Mouse (Mus musculus) layer of hippocampus, postnatal 36 days (tissue): Measurements from ENCODE around the gene Cds2. TPM values are rescaled to one million over a fixed set of nuclear protein-coding genes. Genes with fewer than 3 reads are reported as not detected.
A peak's percentile ranks its signal among the peaks of the same experiment; 100 is the strongest.
"Not testable (repeated sequence)": the region's sequence is repeated elsewhere in the genome, so short reads cannot be mapped to it uniquely, and the experiment has no call there.

ENCODE experiments used
- DNase-seq, 2 experiments: peaks; one replicate each; pipeline ENCODE4 v3.0.0; 2022
- total RNA-seq, 2 experiments: library from RNA; stranded (reverse); gene quantifications; 2 replicates each; pipeline ENCODE4 v1.2.3; 2021

Cds2 gene
- total RNA-seq, 2 experiments from 2014 or later: 255 to 262 TPM

DNA sequence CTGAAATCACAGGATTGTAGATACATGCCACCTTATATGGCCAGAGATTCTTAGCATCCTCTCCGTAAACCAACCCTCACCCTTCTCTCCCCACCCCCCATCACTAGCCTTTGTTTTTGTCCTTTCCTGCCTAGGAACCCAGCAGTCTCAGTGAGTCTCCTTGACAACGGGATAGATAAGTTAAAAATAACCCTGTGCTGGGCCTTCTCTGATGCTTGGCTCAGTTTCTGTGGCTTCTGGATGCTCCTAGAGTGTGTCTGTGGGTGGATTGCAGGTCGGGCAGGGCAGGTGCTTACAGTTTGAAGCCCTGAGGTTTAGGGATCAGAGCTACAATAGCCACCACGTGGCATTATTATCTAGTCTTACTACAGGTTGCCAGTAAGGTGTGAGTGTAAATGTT, 29.1 kb downstream of the Cds2 start:
- no peak for DNase-seq

DNA sequence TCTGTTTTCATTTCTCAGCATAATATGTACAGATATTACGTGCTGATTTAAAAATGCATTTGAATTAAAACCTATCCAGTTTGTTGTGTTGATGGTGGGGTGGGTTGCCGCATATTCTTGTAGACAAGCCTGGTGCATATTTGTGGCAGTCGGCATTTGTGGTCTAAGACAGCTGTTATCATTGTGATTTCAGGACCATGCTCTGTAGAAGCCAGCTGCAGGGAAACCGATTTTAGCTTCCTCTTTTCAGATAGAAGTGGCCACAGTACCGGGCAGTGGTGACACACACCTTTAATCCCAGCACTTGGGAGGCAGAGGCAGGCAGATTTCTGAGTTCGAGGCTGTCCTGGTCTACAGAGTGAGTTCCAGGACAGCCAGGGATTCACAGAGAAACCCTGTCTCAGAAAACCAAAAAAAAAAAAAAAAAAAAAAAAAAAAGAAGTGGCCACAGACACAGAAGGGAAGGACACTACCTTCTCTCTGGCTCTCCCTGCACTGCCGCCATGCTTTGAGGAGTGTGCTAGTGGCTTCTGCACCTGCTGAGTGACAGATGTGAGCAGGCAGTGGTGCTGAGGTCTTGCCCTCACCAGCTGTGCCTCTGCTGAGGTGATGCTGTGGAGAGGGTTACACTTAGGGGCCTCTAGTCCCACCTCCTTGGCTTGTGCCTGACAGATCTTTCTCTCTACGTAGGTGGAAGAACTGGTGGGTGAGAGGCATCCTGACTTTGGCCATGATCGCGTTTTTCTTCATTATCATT, 30.9 kb downstream of the Cds2 start:
- no peak for DNase-seq

DNA sequence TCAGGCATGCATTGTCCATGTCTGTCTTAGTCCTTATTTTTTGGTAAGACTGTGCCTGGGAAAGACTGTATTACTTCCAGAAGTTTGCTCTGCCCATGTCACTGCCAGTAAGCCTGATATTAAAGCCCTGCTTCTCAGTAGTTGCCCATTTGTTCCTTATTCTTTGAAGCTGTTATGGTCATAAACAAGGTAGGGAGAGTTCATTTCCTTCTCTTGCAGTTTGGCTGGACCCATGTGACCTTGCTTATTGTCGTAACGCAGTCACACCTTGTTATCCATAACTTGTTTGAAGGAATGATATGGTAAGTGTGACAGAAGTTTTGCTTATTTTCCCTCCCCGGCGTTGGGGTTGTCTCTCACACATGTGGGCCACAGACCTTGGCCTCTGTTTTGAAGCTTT, 35.3 kb downstream of the Cds2 start:
- DNase-seq: no peak

DNA sequence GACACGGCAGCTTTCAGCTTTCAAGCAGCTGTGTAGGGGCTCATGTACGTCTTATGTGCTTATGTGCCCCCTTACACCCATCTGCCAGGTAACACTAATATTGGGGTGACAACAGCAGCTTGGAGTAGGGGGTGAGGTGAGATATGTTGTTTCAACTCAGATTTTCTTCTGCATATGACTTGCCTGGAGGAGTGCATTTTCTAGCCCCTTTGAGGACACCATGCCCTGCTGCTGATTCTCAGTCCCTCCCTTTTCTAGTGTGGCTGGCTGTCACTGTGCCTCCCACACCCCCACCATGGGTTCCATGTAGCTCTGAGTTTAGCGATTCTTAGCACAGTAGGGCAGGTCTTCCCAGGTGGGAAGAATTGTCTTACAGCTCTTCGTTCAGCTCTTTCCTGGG, 38.5 kb downstream of the Cds2 start:
- no peak for DNase-seq

DNA sequence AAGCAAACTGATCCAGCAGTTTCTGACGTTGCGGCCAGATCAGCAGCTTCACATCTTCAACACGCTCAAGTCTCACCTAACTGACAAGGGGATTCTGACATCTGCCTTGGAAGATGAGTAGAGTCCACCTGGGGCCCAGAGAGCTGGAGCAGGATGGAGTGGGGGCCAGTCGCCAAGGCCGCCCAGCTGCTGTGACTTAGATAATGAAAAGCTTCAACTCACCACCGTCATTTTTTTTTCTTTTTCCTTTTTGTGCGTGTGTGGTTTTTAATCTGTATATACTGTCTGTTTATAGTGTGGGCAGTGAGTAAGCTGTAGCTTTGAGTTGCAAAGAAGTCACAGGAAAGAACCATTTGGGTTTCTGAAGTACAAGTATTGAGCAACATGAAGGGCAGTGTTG, 42.2 kb downstream of the Cds2 start:
- DNase-seq: no peak

DNA sequence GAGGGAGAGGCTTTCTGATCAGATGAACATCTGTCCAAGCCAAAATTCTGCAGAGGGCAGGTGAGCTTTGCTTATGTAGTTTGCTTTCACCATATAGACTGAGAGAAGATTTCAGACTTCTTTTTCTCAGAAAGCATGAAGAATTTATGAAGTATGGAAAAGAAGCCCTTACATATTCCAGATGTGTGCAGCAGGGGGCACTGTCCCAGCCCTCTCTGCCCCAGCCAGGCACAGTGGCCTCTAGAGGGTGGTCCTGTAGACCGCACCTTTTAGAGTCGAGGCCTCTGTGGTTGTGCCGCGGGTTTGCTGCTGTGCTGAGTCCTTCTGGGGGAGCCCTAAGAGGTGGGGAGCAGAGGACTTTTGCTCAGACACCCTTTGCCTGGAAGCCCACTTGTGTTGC, 43.0 kb downstream of the Cds2 start:
- DNase-seq: no peak

DNA sequence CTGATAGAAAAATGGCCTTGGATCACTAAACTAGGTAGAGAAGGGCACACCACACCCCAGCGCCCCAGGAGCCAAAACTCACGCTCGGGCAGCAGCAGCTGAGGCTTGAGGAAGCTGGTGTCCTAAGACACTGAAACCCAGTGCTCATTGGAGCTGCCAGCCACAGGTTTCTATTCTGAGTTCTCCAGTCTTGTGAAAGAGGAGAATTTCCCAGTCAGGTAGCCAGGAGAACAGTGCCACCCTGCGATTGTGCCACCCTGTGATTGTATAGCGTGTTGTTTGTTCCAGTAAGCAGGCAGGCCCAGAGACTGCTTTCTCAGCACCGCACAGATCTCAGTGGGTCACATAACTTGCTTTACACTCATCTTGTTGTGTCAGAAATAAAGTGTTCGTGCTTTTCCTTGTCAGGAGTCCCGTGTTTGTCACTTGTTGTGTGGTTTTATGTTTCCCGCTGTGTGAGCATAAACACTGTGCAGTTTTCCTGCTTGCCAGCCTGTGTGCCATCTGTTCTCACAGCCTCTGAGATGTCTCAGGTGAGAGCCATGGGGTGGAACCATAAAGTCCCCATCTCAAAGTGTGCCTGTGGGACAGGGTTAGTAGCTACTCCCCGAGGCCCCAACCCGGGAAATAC, 44.4 kb downstream of the Cds2 start:
- no peak for DNase-seq

DNA sequence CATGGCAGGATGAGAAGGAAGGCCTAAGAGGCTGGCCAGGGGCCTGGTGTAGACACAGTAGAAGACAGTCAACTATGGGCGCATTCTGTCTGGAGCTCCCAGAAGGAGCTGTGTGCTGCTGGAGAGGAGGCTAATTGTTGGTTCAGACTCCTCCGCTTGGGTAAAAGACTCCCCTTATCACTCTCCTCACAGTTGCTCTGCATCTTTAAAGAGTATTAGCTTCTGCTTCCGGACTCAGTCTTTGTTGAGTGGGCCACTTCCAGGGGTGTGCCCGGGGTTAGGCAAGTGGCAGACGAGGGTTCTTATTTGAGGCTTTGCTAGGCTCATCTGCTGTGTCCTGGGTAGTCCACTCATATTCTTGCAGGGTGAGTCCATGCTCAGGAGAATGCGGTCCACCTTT, 45.9 kb downstream of the Cds2 start:
- DNase-seq: no peak

DNA sequence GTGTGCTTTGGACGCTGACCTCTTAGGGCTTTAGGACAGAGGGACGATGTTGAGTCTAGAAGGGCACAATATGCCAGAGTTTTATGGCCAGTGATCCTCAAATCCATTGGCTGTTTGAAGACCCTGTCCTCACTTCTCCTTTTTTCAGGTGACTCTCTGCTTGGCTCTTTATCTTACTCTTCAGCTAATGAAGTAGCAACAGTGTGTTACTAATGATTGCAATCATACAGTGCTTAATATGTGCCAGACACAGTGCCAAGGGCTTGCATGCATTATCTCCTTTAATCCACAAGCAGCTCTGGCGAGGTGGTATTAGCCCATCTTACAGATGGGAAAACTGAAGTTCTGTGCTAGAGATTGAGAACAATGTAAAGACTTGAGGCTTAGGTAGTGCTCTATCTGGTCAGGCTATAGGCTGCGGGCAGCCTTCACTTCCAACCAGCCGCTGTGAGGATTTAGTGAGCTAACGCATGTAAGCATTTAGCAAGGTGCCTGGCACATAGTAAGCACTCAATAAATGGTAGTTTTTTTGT, 46.5 kb downstream of the Cds2 start:
- no peak for DNase-seq

DNA sequence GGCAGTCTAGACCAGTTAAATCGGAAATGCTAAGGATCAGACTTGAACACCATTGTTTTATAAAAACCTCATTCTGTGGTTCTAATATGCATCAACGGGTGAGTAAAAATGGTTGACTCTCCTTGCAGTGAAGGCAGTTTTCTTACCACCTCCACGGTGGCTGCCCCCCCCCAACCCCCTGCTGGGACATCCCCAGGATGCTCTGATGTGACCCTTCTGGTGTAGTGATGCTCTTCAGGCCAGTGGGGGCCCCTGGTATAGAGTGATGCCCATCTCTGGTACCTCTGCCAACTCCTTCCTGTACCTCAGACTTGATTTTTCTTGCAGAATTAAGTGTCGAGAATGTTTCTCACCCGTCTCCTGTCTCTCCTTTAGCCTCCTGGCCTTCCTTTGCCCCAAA, 49.7 kb downstream of the Cds2 start:
- DNase-seq: no peak

DNA sequence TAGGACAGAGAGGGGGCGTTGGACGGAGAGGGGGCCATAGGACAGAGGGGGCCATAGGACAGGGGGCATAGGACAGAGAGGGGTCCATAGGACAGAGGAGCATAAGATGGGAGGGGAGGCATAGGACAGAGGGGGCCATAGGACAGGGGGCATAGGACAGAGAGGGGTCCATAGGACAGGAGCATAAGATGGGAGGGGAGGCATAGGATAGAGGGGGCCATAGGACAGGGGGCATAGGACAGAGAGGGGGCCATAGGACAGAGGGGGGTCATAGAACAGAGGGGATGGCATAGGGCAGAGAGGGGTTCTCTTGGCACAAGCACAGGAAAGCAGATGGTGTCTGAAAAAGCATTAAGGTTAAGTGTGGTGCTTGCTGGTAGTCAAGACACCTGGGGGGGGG, 50.6 kb downstream of the Cds2 start:
- no peak for DNase-seq

DNA sequence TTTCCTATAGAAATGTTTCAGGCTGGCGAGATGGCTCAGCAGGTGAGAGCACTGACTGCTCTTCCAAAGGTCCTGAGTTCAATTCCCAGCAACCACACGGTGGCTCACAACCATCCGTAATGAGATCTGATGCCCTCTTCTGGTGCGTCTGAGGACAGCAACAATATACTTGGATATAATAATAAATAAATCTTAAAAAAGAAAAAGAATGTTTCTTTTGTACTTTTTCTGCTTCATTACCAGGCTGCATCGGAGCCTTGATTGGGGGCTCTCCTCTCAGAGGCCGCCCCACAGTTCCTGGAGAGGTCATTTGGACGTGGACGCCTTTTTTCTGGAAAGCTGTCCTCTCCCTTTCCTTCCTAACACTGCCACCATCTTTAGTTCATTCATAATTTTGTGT, 51.1 kb downstream of the Cds2 start:
- not testable (repeated sequence) for DNase-seq

DNA sequence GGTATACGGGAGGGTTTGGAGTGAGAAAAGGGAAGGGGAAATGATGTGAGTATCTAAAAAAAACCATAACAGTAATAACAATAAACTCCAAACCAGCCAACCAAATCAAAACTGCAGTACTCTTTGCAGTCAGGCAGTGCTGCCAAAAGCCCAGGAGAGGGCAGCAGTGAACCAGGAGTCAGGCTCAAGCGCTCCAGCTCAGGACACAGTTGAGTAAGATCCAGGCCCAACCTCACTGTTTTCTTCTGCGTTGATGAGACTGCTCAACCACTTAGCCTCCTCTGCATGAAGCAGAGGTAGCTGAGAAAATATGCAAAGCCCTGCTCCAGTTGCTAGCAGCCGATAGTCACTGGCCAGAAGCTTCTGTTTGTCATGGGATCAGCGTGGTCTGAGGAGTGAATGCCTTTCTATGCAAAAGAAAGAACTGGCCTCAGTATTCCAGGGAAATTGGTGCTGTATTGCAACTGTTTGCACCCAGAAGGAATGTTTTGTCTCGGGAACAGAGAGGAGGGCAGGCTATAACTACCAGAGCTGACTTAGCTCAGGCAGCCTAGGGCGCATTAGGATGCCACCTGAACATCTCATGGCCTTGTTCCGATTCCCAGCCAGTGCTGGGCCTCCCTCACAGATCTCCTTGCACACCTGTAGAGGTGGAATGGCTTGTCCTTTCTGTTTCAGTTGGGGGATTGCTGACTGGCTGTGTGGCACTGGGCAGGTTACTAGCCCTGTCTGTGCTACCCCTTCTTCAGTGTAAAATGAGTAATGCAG, 53.3 kb downstream of the Cds2 start:
- DNase-seq: peak; percentile 47 to 61

DNA sequence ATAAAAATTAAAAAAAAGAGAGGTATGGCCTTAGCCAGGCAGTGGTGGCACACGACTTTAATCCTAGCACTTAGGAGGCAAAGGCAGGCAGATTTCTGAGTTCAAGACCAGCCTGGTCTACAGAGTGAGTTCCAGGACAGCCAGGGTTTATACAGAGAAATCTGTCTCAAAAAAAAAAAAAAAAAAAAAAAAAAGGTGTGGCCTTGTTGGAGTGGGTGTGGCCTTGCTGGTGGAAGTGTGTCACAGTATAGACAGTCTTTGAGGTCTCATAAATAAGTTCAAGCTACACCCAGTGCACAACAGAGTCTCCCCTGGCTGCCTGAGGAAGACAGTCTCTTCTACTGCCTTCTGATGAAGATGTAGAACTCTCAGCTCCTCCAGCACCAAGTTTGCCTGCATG, 54.2 kb downstream of the Cds2 start:
- DNase-seq: no peak

DNA sequence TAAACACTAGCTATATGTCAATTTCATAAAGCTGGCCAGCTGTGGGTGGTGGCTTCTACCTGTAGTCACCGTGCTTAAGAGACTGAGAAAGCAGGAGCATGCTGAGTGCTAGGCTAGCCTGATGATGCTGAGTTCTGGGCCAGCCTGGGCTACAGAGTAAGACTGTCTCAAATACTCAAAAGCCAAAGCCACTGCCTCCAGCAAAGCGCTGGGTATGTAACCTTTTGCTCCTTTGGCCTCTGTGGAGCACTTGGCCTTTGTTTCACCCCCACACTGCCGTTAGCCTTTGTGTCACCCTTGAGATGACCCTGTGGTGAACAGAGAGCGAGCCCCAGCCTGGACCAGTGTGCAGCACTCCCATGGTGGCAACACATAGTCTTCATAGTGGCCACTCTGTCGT, 57.6 kb downstream of the Cds2 start:
- DNase-seq: no peak

DNA sequence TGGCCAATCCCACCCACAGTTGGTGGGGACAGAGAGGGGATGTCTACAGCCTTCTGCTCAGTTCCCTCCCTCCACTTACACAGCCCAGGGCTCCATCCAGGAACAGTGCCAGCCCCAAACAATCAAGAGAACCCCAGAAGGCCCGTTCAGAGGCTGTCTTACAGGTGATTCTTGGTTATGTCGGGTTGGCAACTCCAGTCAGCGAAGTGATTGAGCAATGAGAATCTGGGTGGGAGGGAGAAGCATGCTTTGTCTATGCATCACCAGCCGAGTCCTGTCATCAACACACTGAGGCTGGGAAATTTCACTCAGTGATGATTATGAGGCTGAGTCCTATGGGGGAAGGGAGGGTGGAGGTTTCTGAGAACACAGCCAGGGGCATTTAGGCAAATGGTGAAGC, 60.6 kb downstream of the Cds2 start:
- DNase-seq: no peak

DNA sequence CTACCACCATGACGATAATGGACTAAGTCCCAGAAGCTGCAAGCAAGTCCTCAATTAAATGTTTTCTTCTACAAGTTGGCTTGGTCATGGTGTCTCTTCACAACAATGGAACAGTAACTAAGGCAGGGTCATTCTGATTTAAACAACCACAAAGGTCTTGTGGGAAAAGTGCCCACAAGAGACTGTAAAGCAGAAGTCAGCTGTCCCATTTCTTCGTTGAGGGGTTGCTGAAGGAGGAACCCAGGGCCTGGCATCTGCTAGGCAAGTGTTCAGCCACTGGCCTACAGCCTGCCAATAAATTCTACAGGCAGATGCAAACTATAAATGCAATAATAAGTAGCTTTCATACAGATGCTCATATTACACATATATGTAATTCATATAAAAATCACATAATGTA, 74.3 kb downstream of the Cds2 start:
- no peak for DNase-seq

DNA sequence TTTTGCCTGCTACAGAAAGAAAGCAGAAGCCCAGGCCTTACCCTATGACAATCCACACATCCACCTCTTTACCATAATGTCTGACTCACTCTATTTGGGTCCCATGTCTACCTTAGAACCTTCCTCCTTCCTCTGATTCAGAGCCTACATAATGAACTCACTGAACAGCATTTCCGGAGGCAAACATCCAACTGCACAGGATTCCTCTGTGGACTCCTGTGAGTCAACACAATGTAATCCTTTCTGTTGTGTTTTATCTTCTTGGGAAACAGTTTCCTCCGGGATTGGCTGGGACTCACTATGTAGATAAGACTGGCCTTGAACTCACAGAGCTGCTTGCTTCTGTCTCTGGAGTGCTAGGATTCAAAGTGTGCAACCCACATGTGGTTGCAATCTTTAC, 77.4 kb downstream of the Cds2 start:
- DNase-seq: no peak

DNA sequence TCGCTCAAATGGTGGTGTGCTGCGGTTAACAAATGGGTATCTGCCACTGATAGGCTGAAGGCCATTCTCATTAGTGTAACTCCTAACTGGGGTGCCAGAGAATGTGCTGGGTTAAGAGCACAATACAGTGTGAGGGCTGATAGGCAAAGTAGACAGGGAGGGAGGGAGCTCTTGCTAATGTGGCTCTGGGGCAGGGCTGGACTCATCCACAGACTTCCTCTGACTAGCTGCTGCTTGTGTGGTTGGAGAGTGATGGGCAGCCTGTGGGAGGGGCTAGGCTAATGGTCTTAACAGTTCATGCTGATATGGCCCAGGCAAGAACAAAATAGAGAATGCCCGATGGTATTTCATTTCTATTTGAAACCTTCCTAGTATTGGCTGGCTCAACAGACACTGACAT, 78.3 kb downstream of the Cds2 start:
- DNase-seq: no peak

DNA sequence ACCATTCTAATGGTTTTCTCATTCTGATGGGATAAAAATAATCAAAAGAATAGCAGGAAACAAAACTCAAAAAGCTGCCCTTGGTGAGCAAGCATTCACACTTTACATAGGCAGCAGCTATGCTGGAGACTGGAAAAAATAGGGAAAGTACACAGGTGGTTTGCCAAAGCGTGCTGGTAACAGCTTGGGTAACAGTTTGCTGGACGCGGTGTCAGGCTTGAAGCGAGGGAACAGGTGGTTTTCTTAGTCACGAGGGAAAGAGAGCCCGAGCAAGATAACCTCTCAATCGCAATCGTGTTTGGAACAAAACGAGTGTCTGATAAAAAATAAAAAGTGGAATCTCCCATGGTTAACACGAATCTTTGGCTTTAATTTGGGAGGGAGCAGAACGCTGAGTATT, 80.9 kb downstream of the Cds2 start:
- peak; percentile 38 to 45 for DNase-seq
